Mouse (Mus musculus) liver, embryonic 14.5 days (tissue): ENCODE measurements around the gene Kcnab1. TPM values are rescaled to one million over a fixed set of nuclear protein-coding genes. Genes with fewer than 3 reads are reported as not detected.

Experiments
- ATAC-seq: fragments of 200-750 bp; cut with Nextera tagmentation; 2 replicates; pipeline ENCODE4 v1.8.0; 2017; ENCODE audit warnings: moderate number of reproducible peaks, mild to moderate bottlenecking, moderate library complexity; ENCODE audit not compliant: insufficient read depth
- DNase-seq, 3 experiments: peaks; one replicate each; pipeline ENCODE4 v3.0.0-alpha.2; 2012 to 2013; ENCODE audit warnings: low read depth in 3 of 3, low spot score in 3 of 3
- H3K27ac ChIP-seq: fragments of 300-500 bp; sonication (generic); 2 replicates; pipeline ENCODE4 v1.5.1; 2014; ENCODE audit warnings: moderate library complexity, mild to moderate bottlenecking, control low read depth, inconsistent platforms
- H3K27me3 ChIP-seq: fragments of 300-500 bp; sonication (generic); 2 replicates; pipeline ENCODE4 v1.6.1; 2014; ENCODE audit warnings: mild to moderate bottlenecking, low read length, moderate library complexity; ENCODE audit not compliant: control insufficient read depth, insufficient read depth
- H3K36me3 ChIP-seq: fragments of 300-500 bp; sonication (generic); replicated peaks from 2 replicates; pipeline ENCODE4 v1.6.1; 2014; ENCODE audit warnings: low read depth; ENCODE audit not compliant: control insufficient read depth, insufficient read depth
- H3K4me1 ChIP-seq, 2 experiments: fragments of 200-500 bp in 1 of 2; fragments of 300-500 bp in 1 of 2; sonication (generic) in 1 of 2; replicated peaks; 2 replicates each; pipeline ENCODE4 v1.6.1; 2012 to 2014; ENCODE audit warnings: antibody characterized with exemption in 1 of 2, inconsistent platforms in 1 of 2, low read length in 1 of 2; ENCODE audit not compliant: control insufficient read depth in 2 of 2, insufficient read depth in 2 of 2
- H3K4me2 ChIP-seq: fragments of 300-500 bp; sonication (generic); 2 replicates; pipeline ENCODE4 v1.6.1; 2014; ENCODE audit warnings: low read depth, mild to moderate bottlenecking, control low read depth, moderate library complexity
- H3K4me3 ChIP-seq, 2 experiments: fragments of 200-500 bp in 1 of 2; fragments of 300-500 bp in 1 of 2; sonication (generic) in 1 of 2; 2 replicates each; pipeline ENCODE4 v1.5.1; 2012 to 2014; ENCODE audit warnings: low read depth in 2 of 2, low read length in 2 of 2, mild to moderate bottlenecking in 2 of 2, control low read depth in 1 of 2, inconsistent platforms in 1 of 2, moderate library complexity in 1 of 2; ENCODE audit not compliant: insufficient read depth in 1 of 2
- H3K9ac ChIP-seq: fragments of 300-500 bp; sonication (generic); replicated peaks from 2 replicates; pipeline ENCODE4 v1.6.1; 2014; ENCODE audit warnings: mild to moderate bottlenecking, control low read depth, moderate library complexity
- H3K9me3 ChIP-seq: fragments of 300-500 bp; sonication (generic); 2 replicates; pipeline ENCODE4 v1.6.1; 2016; ENCODE audit warnings: low read length, mixed read lengths; ENCODE audit not compliant: control insufficient read depth
- CTCF ChIP-seq: IDR thresholded peaks from 2 replicates; pipeline ENCODE4 v1.5.1; 2016; ENCODE audit warnings: antibody characterized with exemption, low read depth, control low read depth
- EP300 ChIP-seq: IDR thresholded peaks from 2 replicates; pipeline ENCODE4 v1.6.1; 2016; ENCODE audit warnings: antibody characterized with exemption, low read depth
- WGBS: fragments of 180-500 bp; shearing (Covaris S2); extraction: QIAGEN DNeasy Blood & Tissue Kit; methylation state at CpG from one replicate; pipeline ENCODE4 v1.1.7; 2014; ENCODE audit not compliant: insufficient replicate concordance; 5-methylcytosine and 5-hydroxymethylcytosine counted together
- polyA plus RNA-seq, 2 experiments: library from polyadenylated mRNA; depleted of rRNA in 1 of 2; stranded (reverse) in 1 of 2; unstranded in 1 of 2; fragments of >200 nt; fragmentation: Nextera tagmentation in 1 of 2; extraction: Ambion mirVana in 1 of 2; gene quantifications; 2 replicates each; pipeline versions ENCODE4 v1.2.1 to v1.2.3; 2012 to 2014

Kcnab1 gene
- polyA plus RNA-seq, 2 experiments = 0.12 to 0.33 TPM

- Histone ChIP-seq H3K27me3 (no peaks in the 10 kb centered on the region), H3K27ac (no peak overlapping the region), H3K9me3 (no peaks in the 10 kb centered on the region), H3K4me2 (no peak overlapping the region), H3K4me3 (no peak overlapping the region), H3K36me3 (no peaks in the 10 kb centered on the region), H3K4me1 (no peaks in the 10 kb centered on the region), H3K9ac (no peak overlapping the region)
- DNase-seq = peak in 1 of 3 experiments; percentile 14
- ATAC-seq = no peak
- no peak for TF ChIP-seq EP300
- no peak for TF ChIP-seq CTCF
- WGBS = 11% methylated on average over 5 of the region's 5 CpGs
Observed at GRCm38 (mm10) chr3:65417913-65418594, 308.9 kb downstream of the Kcnab1 start.

GRCm38 (mm10) chr3:65419706-65420105 is 310.5 kb downstream of the Kcnab1 start:
- 58% methylated on average over 3 of the region's 3 CpGs for WGBS
- Histone ChIP-seq H3K9me3 (no peaks in the 10 kb centered on the region), H3K4me2 (no peak overlapping the region), H3K36me3 (no peaks in the 10 kb centered on the region), H3K27ac (no peak overlapping the region), H3K4me3 (no peak overlapping the region), H3K4me1 (no peaks in the 10 kb centered on the region), H3K9ac (no peak overlapping the region), H3K27me3 (no peaks in the 10 kb centered on the region)
- no peak for DNase-seq
- no peak for ATAC-seq
- TF ChIP-seq CTCF (no peak), EP300 (no peak)
